Mouse (Mus musculus): ENCODE measurements at regions not wholly inside any gene's neighbourhood (a gene's known extent, or its start where the extent isn't known, plus 50 kb on each side); places are given as distances from the start of the nearest gene placed in this dataset.

DNA sequence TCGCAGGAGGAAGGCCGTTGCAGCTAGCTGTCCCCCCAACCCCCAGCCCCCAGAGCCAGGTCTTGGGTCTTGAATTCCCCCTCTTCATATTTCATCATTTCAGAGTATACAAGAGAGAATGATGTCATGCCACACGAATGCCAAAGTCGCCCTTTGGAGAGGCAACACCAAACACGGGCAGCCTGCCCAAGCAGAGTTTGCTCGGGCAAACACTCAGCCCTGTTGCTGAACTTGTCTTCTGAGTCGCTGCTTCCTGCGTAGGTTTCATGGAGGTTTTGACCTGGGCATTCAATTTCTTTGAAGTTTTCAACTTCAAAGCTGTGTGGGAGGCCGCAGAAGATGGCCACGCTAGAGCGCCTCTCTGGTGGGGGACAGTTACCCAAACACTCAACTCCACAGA, 72.8 kb upstream of the Slc45a1 start:
- DNase-seq, result peak in 1 of 2 experiments; percentile 42

DNA sequence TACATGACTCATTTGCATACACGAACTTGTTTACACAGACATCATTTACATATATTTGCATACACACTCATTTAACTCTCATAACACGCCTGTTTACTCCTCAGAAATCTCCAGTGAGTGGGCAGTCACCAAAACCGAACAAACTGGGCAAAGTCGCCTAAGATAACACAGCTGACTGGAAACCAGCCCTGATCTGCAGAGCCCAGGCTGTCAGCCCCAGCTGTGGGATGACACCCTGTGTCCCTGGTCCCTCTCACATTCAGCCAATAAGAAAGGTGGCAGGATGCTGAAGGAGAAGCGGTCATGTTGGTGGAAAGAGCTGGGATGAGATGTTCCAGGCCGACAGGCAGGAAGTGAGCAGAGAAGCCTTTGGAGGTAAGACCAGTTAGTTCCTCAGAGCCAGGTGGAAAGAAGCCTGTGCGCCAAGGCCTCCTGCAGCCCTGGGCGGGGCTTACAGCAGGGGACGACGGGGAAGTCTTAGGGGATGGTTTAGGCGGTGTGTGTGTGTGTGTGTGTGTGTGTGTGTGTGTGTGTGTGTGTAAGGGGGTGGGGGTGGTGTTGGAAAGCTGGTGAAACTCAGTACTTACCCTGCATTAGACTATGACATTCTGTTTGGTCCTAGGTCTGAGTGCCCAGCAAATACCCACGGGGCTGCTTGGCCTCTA, 69.8 kb upstream of the Slc45a1 start:
- no peak for DNase-seq

DNA sequence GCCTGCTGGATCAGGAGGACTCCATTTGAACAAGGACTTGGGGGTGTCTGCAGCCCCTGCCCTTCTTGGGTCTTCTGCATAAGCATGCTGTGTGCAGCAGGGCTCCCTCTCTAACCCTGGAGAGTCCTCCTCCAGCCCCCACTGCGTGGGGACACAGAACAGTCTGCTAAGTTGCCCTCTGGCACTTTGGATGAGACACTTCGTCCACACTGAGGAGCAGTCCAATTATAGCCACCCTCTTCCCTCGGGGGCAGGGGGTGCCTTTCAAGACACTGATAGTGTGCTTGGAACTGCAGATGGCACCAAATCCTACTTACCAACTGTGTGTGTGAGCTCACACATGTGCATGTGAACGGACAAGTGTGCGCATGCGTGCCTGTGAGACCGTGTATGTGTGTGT, 65.9 kb upstream of the Slc45a1 start:
- peak in 1 of 2 experiments; percentile 58 for DNase-seq

GRCm38 (mm10) chr4:150715051-150715450, 63.1 kb upstream of the Slc45a1 start:
- peak; percentile 85 to 91 for DNase-seq

GRCm38 (mm10) chr4:150713291-150713690, 61.3 kb upstream of the Slc45a1 start:
- DNase-seq, result no peak

GRCm38 (mm10) chr4:150712856-150713255, 60.9 kb upstream of the Slc45a1 start:
- no peak for DNase-seq

DNA sequence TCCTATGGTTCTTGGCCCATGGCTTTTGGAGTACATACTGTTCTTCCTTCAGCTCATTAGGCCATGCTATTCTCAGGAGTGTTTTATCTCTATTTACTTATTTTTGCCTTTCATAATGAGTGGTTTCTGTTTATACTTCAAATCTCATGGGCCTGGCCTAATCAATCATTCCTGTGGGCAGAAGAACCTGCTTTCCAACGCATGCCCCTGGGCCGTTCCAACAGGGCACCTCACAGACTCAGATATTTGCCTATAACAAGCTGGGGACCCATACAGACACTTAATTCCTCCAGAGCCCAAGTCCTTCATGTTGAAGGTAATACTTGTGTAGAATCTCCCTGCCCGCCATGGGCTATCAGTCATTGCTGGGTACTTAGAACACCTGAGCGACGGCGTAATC, 59.7 kb upstream of the Slc45a1 start:
- DNase-seq, result no peak

- peak; percentile 88 to 90 for DNase-seq
Measured at GRCm38 (mm10) chr4:150709391-150710130, 57.6 kb upstream of the Slc45a1 start.

- peak; percentile 65 to 67 for DNase-seq
Measured at GRCm38 (mm10) chr4:150708572-150708984, 56.6 kb upstream of the Slc45a1 start.

- peak; percentile 95 to 97 for DNase-seq
Measured at GRCm38 (mm10) chr4:150707725-150708571, 56.0 kb upstream of the Slc45a1 start.

DNA sequence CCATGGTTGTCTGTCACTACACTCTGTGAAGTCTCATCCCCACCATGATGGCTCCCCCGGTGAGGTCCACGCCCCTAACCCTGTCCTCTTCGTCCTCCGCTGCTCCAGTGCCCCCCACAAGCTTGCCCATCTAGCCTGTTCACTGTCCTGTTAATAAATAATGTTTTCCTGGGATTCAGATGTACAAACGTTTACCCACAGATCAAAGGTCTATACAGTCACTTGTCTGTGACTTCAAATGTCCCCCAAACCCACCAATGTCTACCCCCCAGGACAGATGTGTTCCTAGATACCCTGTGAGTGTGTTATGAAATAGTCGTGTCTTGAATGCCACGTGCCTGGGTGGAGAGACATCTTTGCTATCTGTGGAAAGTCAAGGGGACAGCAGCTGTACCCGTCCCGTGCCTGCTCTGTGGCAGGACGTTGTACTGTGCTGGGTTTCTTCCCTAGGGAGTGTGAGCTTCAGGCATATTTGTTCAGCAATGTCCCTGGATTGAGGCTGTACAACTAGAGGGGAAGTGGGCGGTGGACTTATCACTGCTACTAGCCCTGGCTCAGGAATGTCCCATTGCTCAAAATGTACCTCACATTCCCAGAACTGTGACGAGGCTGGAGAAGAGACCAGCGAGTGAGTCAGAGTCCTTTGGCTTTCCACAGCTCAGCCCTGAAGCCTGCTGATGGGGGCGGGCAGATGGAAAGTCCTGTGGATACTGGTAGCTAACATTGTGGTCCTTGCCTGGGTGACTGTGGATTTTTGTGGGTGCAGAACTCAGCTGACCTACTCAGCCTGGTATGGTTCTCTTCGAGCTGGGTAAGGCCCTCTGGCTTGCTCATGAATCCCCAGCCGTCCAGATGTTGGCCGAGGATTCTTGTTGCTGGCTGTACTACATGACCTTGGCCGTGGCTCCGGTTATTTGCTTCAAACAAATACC, 55.1 kb upstream of the Slc45a1 start:
- peak; percentile 72 to 77 for DNase-seq

DNA sequence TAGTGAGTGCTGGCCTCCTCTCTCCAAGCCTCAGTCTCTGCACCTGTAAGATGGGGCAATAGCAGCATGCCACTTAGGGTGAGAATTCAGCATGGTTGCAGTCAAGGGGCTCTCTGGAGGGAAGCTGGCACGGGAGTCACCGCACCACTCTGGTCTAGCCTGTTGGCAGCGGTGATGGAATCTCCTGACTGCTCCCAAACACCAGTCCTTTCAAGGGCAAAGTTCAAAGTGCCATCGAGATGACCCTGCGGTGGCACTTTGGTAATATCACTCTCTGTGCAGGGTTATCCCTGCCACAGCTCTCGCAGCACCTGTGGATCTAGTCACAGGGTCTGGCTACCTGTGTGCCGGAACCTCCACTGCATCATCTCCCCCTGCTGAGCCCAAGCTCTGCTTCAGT, 54.3 kb upstream of the Slc45a1 start:
- DNase-seq, result peak; percentile 78 to 80

DNA sequence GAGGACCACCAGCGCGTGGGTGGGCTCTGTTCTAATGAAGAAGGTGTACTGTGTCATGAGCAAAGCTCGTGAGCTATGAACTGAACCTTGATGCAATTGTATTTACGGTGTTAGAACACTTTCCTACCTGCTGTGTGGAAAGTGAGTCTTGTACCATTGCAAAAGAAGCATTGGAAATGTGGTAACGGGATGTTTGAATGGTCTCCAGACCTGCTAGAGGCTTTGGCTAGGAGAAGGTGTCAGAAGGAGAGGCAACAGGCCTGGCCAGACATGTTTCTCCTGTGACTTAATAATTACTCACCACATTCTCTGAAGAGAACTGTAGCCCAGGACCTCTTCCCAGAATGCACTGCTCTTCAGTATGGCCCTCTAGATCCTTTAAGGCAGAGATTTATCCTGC, 51.3 kb upstream of the Slc45a1 start:
- no peak for DNase-seq

Measured in kidney, adult 8-10 months (tissue).